Mouse (Mus musculus): ENCODE measurements around the gene Fnip2. TPM values are rescaled to one million over a fixed set of nuclear protein-coding genes. Genes with fewer than 3 reads are reported as not detected.

The Fnip2 gene
- total RNA-seq, 1 experiment, result 21.6 TPM

DNA sequence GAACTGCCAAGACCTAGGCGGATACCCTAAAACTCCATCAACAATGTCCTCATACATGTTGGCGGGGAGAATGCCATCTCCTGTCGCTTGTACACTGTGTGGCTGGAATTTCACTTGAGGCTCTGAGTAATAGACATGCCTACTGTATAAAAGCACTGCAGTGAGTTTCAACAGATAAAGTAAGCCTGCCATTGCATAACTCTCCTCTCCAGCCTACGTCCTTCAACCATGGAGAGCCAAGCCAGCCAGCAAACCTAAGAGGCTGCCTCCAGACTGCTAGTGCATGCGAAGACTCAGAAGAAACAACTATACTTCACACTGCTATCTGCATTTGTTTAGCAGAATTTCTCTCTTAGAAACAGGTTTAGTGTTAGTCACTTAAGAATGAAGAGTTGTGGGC, 95.2 kb downstream of the Fnip2 start:
- no peak overlapping the region for H3K9ac ChIP-seq (ENCODE audit: insufficient read depth, low read depth, low read length, poor library complexity, severe bottlenecking)
- DNase-seq (ENCODE audit: low read depth, low spot score), result no peak
- H3K27ac ChIP-seq (ENCODE audit: insufficient read depth, low read depth, low read length, poor library complexity, severe bottlenecking), result no peak overlapping the region
- H3K9me3 ChIP-seq (ENCODE audit: control insufficient read depth, insufficient read depth, low read depth, low read length), result no peaks in the 10 kb centered on the region
- in situ Hi-C loops (cut with MboI; ENCODE audit: low sequenced_read_pairs in 2 of 2, unreplicated experiment in 2 of 2), result loop anchor here in 1 of 2 experiments (25.0 kb wide), 1 partner anchor 510 kb away; no protein-coding TSS in a partner anchor
- TF ChIP-seq CHD2 (IDR thresholded peaks at IDR 0.05; ENCODE audit: low read depth, low read length), result no peak
- no peak for TF ChIP-seq HCFC1 (IDR thresholded peaks at IDR 0.05; ENCODE audit: borderline replicate concordance, insufficient read depth, low read length)
- no peak for TF ChIP-seq ZC3H11A (IDR thresholded peaks at IDR 0.05; ENCODE audit: borderline replicate concordance, low read depth, low read length)
- TF ChIP-seq ZNF384 (IDR thresholded peaks at IDR 0.05; ENCODE audit: low read depth, low read length), result no peak
- no peak for TF ChIP-seq MAFK (IDR thresholded peaks at IDR 0.05; ENCODE audit: insufficient read depth, low read depth, low read length)
- peaks cover 14% of the 10 kb centered on the region; the same call in 1 of the 2 replicates for H3K36me3 ChIP-seq (ENCODE audit: control insufficient read depth, insufficient read depth, low read length, poor library complexity, severe bottlenecking)
- no peak overlapping the region for H3K4me3 ChIP-seq (ENCODE audit: insufficient read depth in 1 of 2, low read depth in 1 of 2, low read length in 2 of 2, poor library complexity in 1 of 2, severe bottlenecking in 1 of 2)
- H3K4me1 ChIP-seq (ENCODE audit: control insufficient read depth in 2 of 2, insufficient read depth in 2 of 2, low read length in 2 of 2, poor library complexity in 1 of 2), result 0 out of 4 replicates have a peak, but pooled peaks cover 0 to 2% of the 10 kb centered on the region in 2 experiments

DNA sequence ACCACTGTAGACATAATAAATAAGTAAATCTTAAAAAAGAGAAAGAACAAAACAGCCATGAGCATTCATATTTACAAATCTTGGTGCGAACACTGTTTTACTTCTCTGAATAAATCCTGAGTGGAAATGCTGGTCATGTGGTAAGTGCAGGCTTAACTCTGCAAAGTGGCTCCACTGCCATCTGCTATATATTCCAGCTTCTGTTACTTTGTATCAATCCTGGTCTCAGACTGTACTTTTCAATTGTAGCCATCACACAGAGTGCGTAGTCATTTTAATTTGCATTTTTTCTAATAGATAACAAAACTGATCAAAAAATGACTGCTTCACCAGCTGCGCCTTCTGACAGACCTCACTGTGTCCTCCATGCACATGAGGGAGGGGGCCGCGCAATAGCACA, 98.2 kb downstream of the Fnip2 start:
- in situ Hi-C loops (cut with MboI; ENCODE audit: low sequenced_read_pairs in 2 of 2, unreplicated experiment in 2 of 2), result loop anchor here in 1 of 2 experiments (25.0 kb wide), 1 partner anchor 507 kb away; no protein-coding TSS in a partner anchor
- H3K4me1 ChIP-seq (ENCODE audit: control insufficient read depth in 2 of 2, insufficient read depth in 2 of 2, low read length in 2 of 2, poor library complexity in 1 of 2), result 0 out of 4 replicates have a peak, but pooled peaks cover 0 to 2% of the 10 kb centered on the region in 2 experiments
- no peak overlapping the region for H3K9ac ChIP-seq (ENCODE audit: insufficient read depth, low read depth, low read length, poor library complexity, severe bottlenecking)
- DNase-seq (ENCODE audit: low read depth, low spot score), result no peak
- H3K27ac ChIP-seq (ENCODE audit: insufficient read depth, low read depth, low read length, poor library complexity, severe bottlenecking), result no peak overlapping the region
- no peak overlapping the region for H3K4me3 ChIP-seq (ENCODE audit: insufficient read depth in 1 of 2, low read depth in 1 of 2, low read length in 2 of 2, poor library complexity in 1 of 2, severe bottlenecking in 1 of 2)
- no peaks in the 10 kb centered on the region for H3K9me3 ChIP-seq (ENCODE audit: control insufficient read depth, insufficient read depth, low read depth, low read length)
- TF ChIP-seq MAFK (IDR thresholded peaks at IDR 0.05; ENCODE audit: insufficient read depth, low read depth, low read length), result no peak
- TF ChIP-seq ZC3H11A (IDR thresholded peaks at IDR 0.05; ENCODE audit: borderline replicate concordance, low read depth, low read length), result no peak
- TF ChIP-seq CHD2 (IDR thresholded peaks at IDR 0.05; ENCODE audit: low read depth, low read length), result no peak
- no peak for TF ChIP-seq ZNF384 (IDR thresholded peaks at IDR 0.05; ENCODE audit: low read depth, low read length)
- no peak for TF ChIP-seq HCFC1 (IDR thresholded peaks at IDR 0.05; ENCODE audit: borderline replicate concordance, insufficient read depth, low read length)
- H3K36me3 ChIP-seq (ENCODE audit: control insufficient read depth, insufficient read depth, low read length, poor library complexity, severe bottlenecking), result peaks cover 7% of the 10 kb centered on the region; the same call in 1 of the 2 replicates

- no peak for TF ChIP-seq ZC3H11A (IDR thresholded peaks at IDR 0.05; ENCODE audit: borderline replicate concordance, low read depth, low read length)
- no peak for TF ChIP-seq CHD2 (IDR thresholded peaks at IDR 0.05; ENCODE audit: low read depth, low read length)
- H3K36me3 ChIP-seq (ENCODE audit: control insufficient read depth, insufficient read depth, low read length, poor library complexity, severe bottlenecking), result peaks cover 18% of the 10 kb centered on the region
Measured at GRCm38 (mm10) chr3:79458651-79459275, 108.8 kb downstream of the Fnip2 start.

DNA sequence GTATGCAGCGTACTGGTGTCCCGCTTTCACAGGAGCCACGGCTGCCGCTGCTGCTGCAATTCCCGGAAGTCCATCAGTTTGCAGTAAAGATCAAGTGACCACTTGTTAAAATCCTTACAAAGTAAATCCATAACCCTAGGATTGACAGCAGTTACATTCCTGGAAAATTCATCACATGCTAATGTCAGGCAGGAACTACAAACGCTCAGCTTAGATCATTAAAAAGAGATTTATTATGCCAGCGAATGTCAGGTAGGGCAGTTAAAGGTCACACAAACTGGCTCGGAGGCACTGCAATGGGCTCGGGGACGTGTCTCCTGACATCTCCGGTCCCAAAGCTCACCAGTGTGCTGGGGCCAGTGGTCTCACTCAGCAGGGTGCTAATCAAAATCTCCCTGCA, 111.8 kb downstream of the Fnip2 start:
- Histone ChIP-seq H3K9ac (ENCODE audit: insufficient read depth, low read depth, low read length, poor library complexity, severe bottlenecking) (no peak overlapping the region), H3K4me3 (ENCODE audit: insufficient read depth in 1 of 2, low read depth in 1 of 2, low read length in 2 of 2, poor library complexity in 1 of 2, severe bottlenecking in 1 of 2) (no peak overlapping the region), H3K9me3 (ENCODE audit: control insufficient read depth, insufficient read depth, low read depth, low read length) (no peaks in the 10 kb centered on the region), H3K4me1 (ENCODE audit: control insufficient read depth in 2 of 2, insufficient read depth in 2 of 2, low read length in 2 of 2, poor library complexity in 1 of 2) (peaks cover 0 to 3% of the 10 kb centered on the region in 2 experiments; a peak in 2 of 4 replicates), H3K36me3 (ENCODE audit: control insufficient read depth, insufficient read depth, low read length, poor library complexity, severe bottlenecking) (peaks cover 9% of the 10 kb centered on the region; the same call in 1 of the 2 replicates), H3K27ac (ENCODE audit: insufficient read depth, low read depth, low read length, poor library complexity, severe bottlenecking) (no peak overlapping the region)
- no peak for DNase-seq (ENCODE audit: low read depth, low spot score)
- in situ Hi-C loops (cut with MboI; ENCODE audit: low sequenced_read_pairs in 2 of 2, unreplicated experiment in 2 of 2), result loop anchor here (10.0 to 25.0 kb wide), 2 partner anchors 493 to 501 kb away; no protein-coding TSS in a partner anchor
- no peak for TF ChIP-seq MAFK (IDR thresholded peaks at IDR 0.05; ENCODE audit: insufficient read depth, low read depth, low read length)
- TF ChIP-seq CHD2 (IDR thresholded peaks at IDR 0.05; ENCODE audit: low read depth, low read length), result no peak
- no peak for TF ChIP-seq ZC3H11A (IDR thresholded peaks at IDR 0.05; ENCODE audit: borderline replicate concordance, low read depth, low read length)
- no peak for TF ChIP-seq HCFC1 (IDR thresholded peaks at IDR 0.05; ENCODE audit: borderline replicate concordance, insufficient read depth, low read length)
- TF ChIP-seq ZNF384 (IDR thresholded peaks at IDR 0.05; ENCODE audit: low read depth, low read length), result no peak

More at GRCm38 (mm10) chr3:79458651-79459275, 108.8 kb downstream of the Fnip2 start:
- Histone ChIP-seq H3K4me3 (ENCODE audit: insufficient read depth in 1 of 2, low read depth in 1 of 2, low read length in 2 of 2, poor library complexity in 1 of 2, severe bottlenecking in 1 of 2) (no peak overlapping the region), H3K4me1 (ENCODE audit: control insufficient read depth in 2 of 2, insufficient read depth in 2 of 2, low read length in 2 of 2, poor library complexity in 1 of 2) (no peaks in the 10 kb centered on the region), H3K9me3 (ENCODE audit: control insufficient read depth, insufficient read depth, low read depth, low read length) (no peaks in the 10 kb centered on the region), H3K9ac (ENCODE audit: insufficient read depth, low read depth, low read length, poor library complexity, severe bottlenecking) (no peak overlapping the region), H3K27ac (ENCODE audit: insufficient read depth, low read depth, low read length, poor library complexity, severe bottlenecking) (no peak overlapping the region)
- DNase-seq (ENCODE audit: low read depth, low spot score), result no peak
- in situ Hi-C loops (cut with MboI; ENCODE audit: low sequenced_read_pairs in 2 of 2, unreplicated experiment in 2 of 2), result loop anchor here (10.0 to 25.0 kb wide), 2 partner anchors 496 to 504 kb away; no protein-coding TSS in a partner anchor
